Mouse (Mus musculus) stomach, embryonic 15.5 days (tissue): Measurements from ENCODE around the gene Pla2g6. TPM values are rescaled to one million over a fixed set of nuclear protein-coding genes. Genes with fewer than 3 reads are reported as not detected.
A peak's percentile ranks its signal among the peaks of the same experiment; 100 is the strongest.

ENCODE experiments used
- ATAC-seq: fragments of 200-750 bp; cut with Nextera tagmentation; 2 replicates; pipeline ENCODE4 v1.8.0; 2017; ENCODE audit warnings: low read depth, moderate number of reproducible peaks, moderate TSS enrichment; ENCODE audit not compliant: insufficient read depth, low FRiP score
- H3K27ac ChIP-seq: fragments of 300-500 bp; sonication (generic); 2 replicates; pipeline ENCODE4 v1.5.1; 2015; ENCODE audit warnings: mild to moderate bottlenecking, inconsistent platforms
- H3K27me3 ChIP-seq: fragments of 300-500 bp; sonication (generic); replicated peaks from 2 replicates; pipeline ENCODE4 v1.6.1; 2015; ENCODE audit warnings: inconsistent platforms
- H3K36me3 ChIP-seq: fragments of 300-500 bp; sonication (generic); 2 replicates; pipeline ENCODE4 v1.6.1; 2015; ENCODE audit warnings: inconsistent platforms
- H3K4me1 ChIP-seq: fragments of 300-500 bp; sonication (generic); 2 replicates; pipeline ENCODE4 v1.6.1; 2015; ENCODE audit warnings: inconsistent platforms
- H3K4me2 ChIP-seq: fragments of 300-500 bp; sonication (generic); 2 replicates; pipeline ENCODE4 v1.6.1; 2015; ENCODE audit warnings: mild to moderate bottlenecking, inconsistent platforms
- H3K4me3 ChIP-seq: fragments of 300-500 bp; sonication (generic); replicated peaks from 2 replicates; pipeline ENCODE4 v1.5.1; 2015; ENCODE audit warnings: inconsistent platforms
- H3K9ac ChIP-seq: fragments of 300-500 bp; sonication (generic); 2 replicates; pipeline ENCODE4 v1.6.1; 2015; ENCODE audit warnings: inconsistent platforms
- H3K9me3 ChIP-seq: fragments of 300-500 bp; sonication (generic); 2 replicates; pipeline ENCODE4 v1.6.1; 2016; ENCODE audit warnings: inconsistent platforms
- WGBS: fragments of 180-500 bp; shearing (Covaris S2); methylation state at CpG from one replicate; pipeline ENCODE4 v1.1.7; 2015; 5-methylcytosine and 5-hydroxymethylcytosine counted together
- polyA plus RNA-seq: library from polyadenylated mRNA; unstranded; fragments of >200 nt; fragmentation: Nextera tagmentation; extraction: Ambion mirVana; gene quantifications from 2 replicates; pipeline ENCODE4 v1.2.1, GENCODE M21; 2015

Gene Pla2g6
- polyA plus RNA-seq, 1 experiment from 2014 or later, result 16.6 TPM

- Histone ChIP-seq H3K9ac (no peak overlapping the region), H3K36me3 (peaks cover 14% of the 10 kb centered on the region; the same call in 1 of the 2 replicates), H3K4me2 (no peak overlapping the region), H3K9me3 (no peaks in the 10 kb centered on the region), H3K27me3 (no peaks in the 10 kb centered on the region), H3K27ac (no peak overlapping the region), H3K4me3 (no peak overlapping the region), H3K4me1 (no peaks in the 10 kb centered on the region)
- WGBS, result 82% methylated on average over 23 of the region's 23 CpGs
- ATAC-seq, result no peak
These were observed 22.1 kb downstream of the Pla2g6 start for GRCm38 (mm10) chr15:79306043-79306637.

- no peak for ATAC-seq
- H3K27me3 ChIP-seq, result no peaks in the 10 kb centered on the region
- no peak overlapping the region for H3K4me3 ChIP-seq
- whole genome bisulfite sequencing, result 68% methylated on average over 4 of the region's 5 CpGs
- no peak overlapping the region for H3K27ac ChIP-seq
- no peak overlapping the region for H3K9ac ChIP-seq
- no peak overlapping the region for H3K4me2 ChIP-seq
- H3K4me1 ChIP-seq, result no peaks in the 10 kb centered on the region
- peaks cover 17% of the 10 kb centered on the region; the same call in 1 of the 2 replicates for H3K36me3 ChIP-seq
- H3K9me3 ChIP-seq, result no peaks in the 10 kb centered on the region
These were observed 23.4 kb downstream of the Pla2g6 start for GRCm38 (mm10) chr15:79304832-79305231.

GRCm38 (mm10) chr15:79303725-79304124 lies 24.5 kb downstream of the Pla2g6 start:
- no peak overlapping the region for H3K27ac ChIP-seq
- H3K9ac ChIP-seq, result no peak overlapping the region
- H3K9me3 ChIP-seq, result no peaks in the 10 kb centered on the region
- no peak for ATAC-seq
- no peak overlapping the region for H3K4me2 ChIP-seq
- no peaks in the 10 kb centered on the region for H3K27me3 ChIP-seq
- 75% methylated on average over 8 of the region's 8 CpGs for WGBS
- H3K4me3 ChIP-seq, result no peak overlapping the region
- H3K36me3 ChIP-seq, result peaks cover 17% of the 10 kb centered on the region; the same call in 1 of the 2 replicates
- H3K4me1 ChIP-seq, result no peaks in the 10 kb centered on the region

- Histone ChIP-seq H3K27ac (no peak overlapping the region), H3K4me2 (no peak overlapping the region), H3K36me3 (0 out of 2 replicates have a peak, but pooled peaks cover 8% of the 10 kb centered on the region), H3K9me3 (no peaks in the 10 kb centered on the region), H3K27me3 (no peaks in the 10 kb centered on the region), H3K4me3 (no peak overlapping the region), H3K4me1 (0 out of 2 replicates have a peak, but pooled peaks cover 4% of the 10 kb centered on the region), H3K9ac (no peak overlapping the region)
- ATAC-seq, result no peak
- 72% methylated on average over 2 of the region's 2 CpGs for WGBS
These were observed 28.5 kb downstream of the Pla2g6 start for GRCm38 (mm10) chr15:79299563-79300155.

- Histone ChIP-seq H3K27ac (no peak overlapping the region), H3K4me3 (no peak overlapping the region), H3K4me1 (0 out of 2 replicates have a peak, but pooled peaks cover 4% of the 10 kb centered on the region), H3K9me3 (no peaks in the 10 kb centered on the region), H3K9ac (no peak overlapping the region), H3K4me2 (no peak overlapping the region), H3K27me3 (no peaks in the 10 kb centered on the region), H3K36me3 (0 out of 2 replicates have a peak, but pooled peaks cover 4% of the 10 kb centered on the region)
- 76% methylated on average over 6 of the region's 6 CpGs for WGBS
- ATAC-seq, result no peak
These were observed 29.6 kb downstream of the Pla2g6 start for GRCm38 (mm10) chr15:79298553-79298952.

GRCm38 (mm10) chr15:79292779-79293178 lies 35.4 kb downstream of the Pla2g6 start:
- Histone ChIP-seq H3K9me3 (no peaks in the 10 kb centered on the region), H3K9ac (no peak overlapping the region), H3K36me3 (no peaks in the 10 kb centered on the region), H3K4me2 (no peak overlapping the region), H3K27me3 (no peaks in the 10 kb centered on the region), H3K4me3 (no peak overlapping the region), H3K4me1 (no peaks in the 10 kb centered on the region), H3K27ac (no peak overlapping the region)
- 81% methylated on average over 9 of the region's 9 CpGs for WGBS
- ATAC-seq, result no peak

- Histone ChIP-seq H3K36me3 (no peaks in the 10 kb centered on the region), H3K4me3 (no peak overlapping the region), H3K27me3 (no peaks in the 10 kb centered on the region), H3K9ac (no peak overlapping the region), H3K27ac (no peak overlapping the region), H3K9me3 (no peaks in the 10 kb centered on the region), H3K4me2 (no peak overlapping the region), H3K4me1 (0 out of 2 replicates have a peak, but pooled peaks cover 5% of the 10 kb centered on the region)
- no peak for ATAC-seq
- 78% methylated on average over 3 of the region's 3 CpGs for WGBS
These were observed 37.9 kb downstream of the Pla2g6 start for GRCm38 (mm10) chr15:79290340-79290739.

- no peaks in the 10 kb centered on the region for H3K9me3 ChIP-seq
- no peak overlapping the region for H3K27ac ChIP-seq
- 0 out of 2 replicates have a peak, but pooled peaks cover 5% of the 10 kb centered on the region for H3K4me1 ChIP-seq
- ATAC-seq, result no peak
- no peaks in the 10 kb centered on the region for H3K36me3 ChIP-seq
- H3K9ac ChIP-seq, result no peak overlapping the region
- 78% methylated on average over 12 of the region's 12 CpGs for WGBS
- H3K27me3 ChIP-seq, result no peaks in the 10 kb centered on the region
- no peak overlapping the region for H3K4me3 ChIP-seq
- H3K4me2 ChIP-seq, result no peak overlapping the region
These were observed 38.7 kb downstream of the Pla2g6 start for GRCm38 (mm10) chr15:79289441-79289840.

- Histone ChIP-seq H3K4me3 (no peak overlapping the region), H3K4me1 (0 out of 2 replicates have a peak, but pooled peaks cover 5% of the 10 kb centered on the region), H3K4me2 (no peak overlapping the region), H3K27me3 (no peaks in the 10 kb centered on the region), H3K36me3 (no peaks in the 10 kb centered on the region), H3K27ac (no peak overlapping the region), H3K9me3 (no peaks in the 10 kb centered on the region), H3K9ac (no peak overlapping the region)
- WGBS, result 80% methylated on average over 3 of the region's 3 CpGs
- ATAC-seq, result no peak
These were observed 39.8 kb downstream of the Pla2g6 start for GRCm38 (mm10) chr15:79288387-79288786.

- WGBS, result 93% methylated on average over 7 of the region's 7 CpGs
- Histone ChIP-seq H3K9ac (no peak overlapping the region), H3K4me3 (no peak overlapping the region), H3K4me2 (no peak overlapping the region), H3K36me3 (no peaks in the 10 kb centered on the region), H3K9me3 (no peaks in the 10 kb centered on the region), H3K27me3 (no peaks in the 10 kb centered on the region), H3K4me1 (0 out of 2 replicates have a peak, but pooled peaks cover 5% of the 10 kb centered on the region), H3K27ac (no peak overlapping the region)
- no peak for ATAC-seq
These were observed 41.1 kb downstream of the Pla2g6 start for GRCm38 (mm10) chr15:79287091-79287490.

GRCm38 (mm10) chr15:79286141-79286540 lies 42.0 kb downstream of the Pla2g6 start:
- WGBS, result 82% methylated on average over 7 of the region's 7 CpGs
- no peak overlapping the region for H3K4me3 ChIP-seq
- no peaks in the 10 kb centered on the region for H3K27me3 ChIP-seq
- H3K9me3 ChIP-seq, result no peaks in the 10 kb centered on the region
- no peak overlapping the region; the same call in 1 of the 2 replicates for H3K27ac ChIP-seq
- H3K4me1 ChIP-seq, result 0 out of 2 replicates have a peak, but pooled peaks cover 9% of the 10 kb centered on the region
- no peaks in the 10 kb centered on the region for H3K36me3 ChIP-seq
- no peak overlapping the region for H3K9ac ChIP-seq
- no peak overlapping the region for H3K4me2 ChIP-seq
- no peak for ATAC-seq

GRCm38 (mm10) chr15:79285399-79285798 lies 42.8 kb downstream of the Pla2g6 start, which contains the start of gene Baiap2l2:
Gene Baiap2l2, minus strand, starts transcription at chr15:79285537.
- peaks cover 15% of the 10 kb centered on the region; the same call in 1 of the 2 replicates for H3K4me1 ChIP-seq
- ATAC-seq, result peak; percentile 61
- H3K9me3 ChIP-seq, result no peaks in the 10 kb centered on the region
- no peaks in the 10 kb centered on the region for H3K27me3 ChIP-seq
- no peak within 1 kb of the TSS; the same call in 1 of the 2 replicates for H3K4me3 ChIP-seq
- 0 out of 2 replicates have a peak within 1 kb of the TSS, but pooled peaks have one; percentile 24 for H3K4me2 ChIP-seq
- no peaks in the 10 kb centered on the region for H3K36me3 ChIP-seq
- H3K27ac ChIP-seq, result no peak within 1 kb of the TSS; the same call in 1 of the 2 replicates
- 47% methylated on average over 10 of the region's 10 CpGs for WGBS
- H3K9ac ChIP-seq, result no peak within 1 kb of the TSS
